Mouse (Mus musculus) yolk sac, embryonic 10.5 days (tissue): ENCODE data around the gene Tectb.
A peak's percentile ranks its signal among the peaks of the same experiment; 100 is the strongest.
"Not testable (repeated sequence)": the region's sequence is repeated elsewhere in the genome, so short reads cannot be mapped to it uniquely, and the experiment has no call there.

Source experiments
- DNase-seq: peaks from one replicate; pipeline ENCODE4 v3.0.0-alpha.2; 2017; ENCODE audit warnings: low spot score

Gene Tectb

DNA sequence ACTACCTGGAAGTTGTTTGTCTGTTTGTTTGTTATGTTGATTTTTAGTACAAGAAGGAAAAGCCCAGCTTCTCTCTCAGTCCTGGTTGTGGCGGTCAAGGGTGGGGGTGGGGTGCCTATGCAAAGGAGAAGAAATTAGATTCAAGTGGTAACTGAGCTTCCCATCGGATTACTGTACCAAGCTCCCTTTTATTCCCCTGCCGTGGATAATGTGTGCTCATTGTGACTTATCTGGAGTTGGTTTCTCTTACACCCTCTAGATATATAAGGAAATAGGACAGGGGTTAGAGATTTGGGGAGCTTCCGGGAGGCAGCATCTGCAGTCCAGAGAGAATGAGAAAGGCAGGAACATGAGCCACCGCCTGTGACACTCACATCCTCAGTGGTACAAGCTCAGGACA, at the start of gene Tectb:
TSS of gene Tectb (plus strand) at position 301 of the 400 bp plus-strand sequence.
- DNase-seq = no peak

DNA sequence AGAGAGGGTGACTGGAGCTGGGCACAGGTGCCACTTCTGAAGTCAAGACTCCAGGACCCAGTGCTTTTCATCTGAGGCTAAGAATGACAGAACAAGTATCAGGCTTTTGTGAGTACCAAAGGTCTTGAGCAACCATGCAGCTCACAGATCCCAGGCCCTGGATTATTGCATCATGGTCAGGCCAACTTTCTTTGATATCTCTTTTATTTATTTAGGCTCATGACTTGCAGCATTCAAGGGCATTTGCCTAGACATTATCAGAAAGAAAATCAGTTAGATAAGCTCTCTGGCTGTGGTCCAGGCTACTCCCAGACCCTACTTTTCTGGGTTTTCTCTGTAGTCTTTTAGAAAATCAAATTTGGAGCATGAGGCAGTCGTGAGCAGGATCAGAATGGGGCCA, 48.8 kb upstream of the Tectb start:
- DNase-seq = no peak

DNA sequence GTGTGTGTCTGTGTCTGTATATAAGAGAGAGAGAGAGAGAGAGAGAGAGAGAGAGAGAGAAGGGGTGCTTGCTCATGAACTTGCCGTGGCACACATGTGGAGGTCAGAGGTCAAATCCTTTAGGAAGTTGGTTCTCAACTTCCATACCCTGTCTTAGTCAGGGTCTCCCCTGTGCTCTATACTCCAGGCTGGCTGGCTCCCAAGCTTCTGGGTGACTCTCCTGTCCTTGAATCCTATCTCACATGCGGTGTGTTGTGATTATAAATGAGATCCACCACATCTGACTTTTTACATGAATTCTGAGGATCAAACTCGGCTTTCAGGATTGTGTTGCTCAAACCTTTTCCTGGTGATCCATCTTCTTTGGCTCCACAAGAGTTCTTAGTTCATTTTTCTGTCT, 48.1 kb upstream of the Tectb start:
- DNase-seq = no peak

DNA sequence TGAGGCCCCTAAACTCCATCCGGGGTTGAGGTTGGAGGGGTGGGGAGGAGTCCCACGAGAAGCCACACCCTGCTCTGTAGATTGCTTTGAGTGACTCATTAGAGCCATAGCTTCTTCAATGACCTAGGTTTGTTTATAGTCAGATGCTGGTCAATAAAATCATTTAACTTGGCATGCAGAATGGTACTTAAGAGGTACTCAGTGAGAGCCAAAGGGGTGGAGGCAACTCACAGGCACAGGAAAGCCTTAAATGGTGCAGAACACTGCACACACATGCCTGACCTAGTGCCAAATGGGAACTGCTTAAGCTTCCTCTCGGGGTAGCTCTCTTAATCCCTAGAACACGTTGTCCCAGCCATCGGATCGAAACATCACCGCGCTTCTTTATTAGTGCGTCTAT, 46.0 kb upstream of the Tectb start:
- no peak for DNase-seq

DNA sequence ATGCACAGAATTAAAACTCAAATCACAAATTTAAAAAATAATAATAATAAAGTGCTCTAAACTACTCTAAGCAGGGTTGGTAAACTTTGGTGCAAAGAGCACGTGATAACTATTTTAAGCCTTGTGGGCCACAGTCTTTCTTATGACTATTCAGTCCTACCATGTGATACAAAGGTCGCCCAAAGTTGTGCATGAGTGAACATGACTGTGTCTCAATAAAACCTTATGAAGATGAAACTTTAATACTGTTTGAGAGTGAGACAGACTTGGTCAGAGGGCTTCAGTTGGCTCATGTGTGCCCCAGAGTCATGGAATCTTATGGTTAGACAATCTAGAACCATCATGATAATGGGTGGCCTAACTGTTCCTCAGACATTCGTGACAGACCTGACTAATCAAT, 44.6 kb upstream of the Tectb start:
- DNase-seq = no peak

DNA sequence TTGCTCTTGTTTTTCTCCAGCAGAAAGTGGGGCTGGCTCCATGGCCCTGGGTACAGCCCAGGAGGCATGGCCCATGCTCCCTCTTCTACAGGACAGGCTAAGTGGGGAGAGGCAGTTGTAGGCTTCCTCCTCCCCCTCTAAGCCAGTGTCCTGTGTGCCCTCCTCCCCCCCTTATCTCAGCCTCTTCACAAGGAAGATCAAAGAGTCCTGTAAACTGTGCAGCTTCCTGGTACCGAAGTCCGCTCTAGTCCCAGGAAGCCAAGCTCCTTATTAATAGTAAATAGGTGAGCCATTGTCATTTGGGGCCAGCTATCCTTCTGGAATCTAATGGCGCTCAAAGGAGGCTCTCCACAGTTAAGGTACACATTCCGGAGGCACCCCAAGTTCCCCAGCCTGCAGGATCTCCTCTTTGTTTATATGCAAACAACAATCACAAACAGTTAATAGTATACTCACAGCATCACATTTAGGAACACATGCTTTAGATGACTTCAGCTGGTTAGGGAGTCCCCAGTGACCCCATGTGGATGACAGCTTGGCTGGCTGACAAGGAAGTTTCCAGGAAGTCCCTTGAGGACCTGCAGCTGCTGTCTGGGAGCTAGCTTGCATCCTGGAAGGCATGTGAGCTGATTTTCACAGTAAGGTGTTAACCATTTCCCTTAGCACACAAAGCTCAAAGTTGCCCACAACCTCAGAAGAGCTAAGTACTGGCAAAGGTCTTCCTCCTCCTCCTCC, 43.7 kb upstream of the Tectb start:
- peak; percentile 76 for DNase-seq

DNA sequence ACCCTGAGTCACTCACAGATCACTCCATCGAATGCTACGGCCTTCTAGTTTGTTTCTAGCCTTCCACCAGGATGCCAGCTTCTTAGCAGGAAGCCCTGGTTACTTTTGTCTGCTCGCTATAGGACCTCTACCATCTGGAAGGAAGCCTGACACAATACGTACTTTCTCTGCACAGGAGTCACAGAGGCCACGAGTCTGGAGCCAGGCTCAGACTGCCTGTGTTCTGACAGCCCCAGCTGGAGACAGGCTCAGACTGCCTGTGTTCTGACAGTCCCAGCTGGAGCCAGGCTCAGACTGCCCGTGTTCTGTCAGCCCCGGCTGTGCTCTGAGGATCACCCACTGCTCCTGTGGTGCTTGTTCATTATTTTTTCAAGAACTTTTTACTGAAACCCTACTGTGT, 42.6 kb upstream of the Tectb start:
- no peak for DNase-seq

DNA sequence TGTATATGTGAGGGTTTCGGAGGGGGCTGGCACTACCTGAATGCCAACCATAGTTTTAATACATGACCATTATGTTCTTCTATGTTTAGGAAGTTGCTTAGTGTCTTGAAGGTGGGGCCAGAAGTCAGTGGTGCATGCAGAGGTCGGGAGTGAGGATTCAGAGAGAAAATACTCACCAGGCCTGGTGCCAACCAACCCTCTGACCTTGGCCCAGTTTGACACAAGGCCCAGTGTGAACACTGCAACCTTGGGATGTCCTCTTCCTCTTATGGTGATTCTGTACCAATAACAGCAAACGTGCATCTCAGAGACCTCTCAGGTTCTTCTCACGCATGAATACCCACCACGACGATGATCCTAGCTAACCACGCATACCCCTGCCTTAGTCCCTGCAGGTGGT, 42.0 kb upstream of the Tectb start:
- no peak for DNase-seq

DNA sequence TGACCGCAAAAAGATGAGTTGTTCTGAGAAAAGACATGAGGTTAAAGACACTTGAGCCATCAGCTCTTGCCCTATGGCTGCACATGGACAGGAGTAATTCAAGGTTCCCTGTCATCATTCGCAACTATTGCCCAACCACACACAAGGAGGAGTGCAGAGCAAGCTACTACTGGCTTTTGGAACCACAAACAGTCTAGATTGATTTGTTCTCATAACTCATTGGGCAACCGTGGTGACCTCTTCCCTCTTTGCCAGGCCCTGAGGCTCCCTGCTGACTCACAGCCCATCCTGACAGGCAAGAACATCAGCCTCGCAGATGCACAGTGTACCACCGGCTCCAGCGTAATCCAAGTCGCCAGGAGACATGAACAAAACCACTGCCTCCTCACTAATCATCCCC, 41.2 kb upstream of the Tectb start:
- DNase-seq = no peak

DNA sequence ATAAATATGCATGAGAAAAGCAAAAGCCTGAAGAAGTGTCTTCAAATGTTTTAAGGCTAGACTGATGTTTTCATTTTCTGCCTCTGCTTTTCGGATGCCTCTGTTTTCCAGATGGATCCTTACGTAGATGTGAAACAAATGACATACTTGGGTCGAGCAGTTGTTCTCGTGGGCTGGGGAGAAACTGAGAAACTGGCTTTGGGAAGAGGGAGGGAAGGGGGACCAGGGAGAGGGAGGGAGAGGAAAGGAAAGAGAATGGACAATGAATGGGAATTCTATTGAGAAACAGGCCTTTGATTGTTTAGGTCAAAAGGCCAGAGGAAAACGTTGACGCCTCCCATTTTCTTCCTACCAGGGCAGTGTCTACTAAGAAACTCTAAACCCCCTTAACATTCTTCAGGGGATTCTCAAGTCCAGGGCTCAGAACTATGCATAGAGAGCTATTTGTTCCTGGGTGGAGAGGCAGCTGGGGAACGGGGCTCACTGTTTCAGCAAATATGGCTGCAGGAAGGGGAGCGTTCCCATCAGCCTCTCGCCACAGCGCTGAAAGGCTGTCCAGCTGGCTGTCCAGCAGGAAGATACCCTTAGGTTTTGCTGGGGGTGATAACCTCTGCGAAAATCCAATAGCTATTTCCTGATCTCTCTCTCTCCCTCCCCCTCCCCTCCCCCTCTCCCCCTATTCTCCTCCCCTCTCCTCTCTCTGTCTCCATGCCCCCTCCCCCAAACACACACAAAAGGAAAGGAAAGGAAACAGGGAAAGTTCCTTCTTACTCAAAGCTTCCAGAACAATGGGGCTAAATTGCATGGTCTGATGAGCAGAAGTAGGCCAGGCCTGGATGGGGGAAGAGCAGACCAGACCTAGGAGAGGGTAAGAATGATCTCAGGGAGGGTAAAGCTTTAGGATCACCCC, 36.9 kb upstream of the Tectb start:
- DNase-seq = peak; percentile 51

DNA sequence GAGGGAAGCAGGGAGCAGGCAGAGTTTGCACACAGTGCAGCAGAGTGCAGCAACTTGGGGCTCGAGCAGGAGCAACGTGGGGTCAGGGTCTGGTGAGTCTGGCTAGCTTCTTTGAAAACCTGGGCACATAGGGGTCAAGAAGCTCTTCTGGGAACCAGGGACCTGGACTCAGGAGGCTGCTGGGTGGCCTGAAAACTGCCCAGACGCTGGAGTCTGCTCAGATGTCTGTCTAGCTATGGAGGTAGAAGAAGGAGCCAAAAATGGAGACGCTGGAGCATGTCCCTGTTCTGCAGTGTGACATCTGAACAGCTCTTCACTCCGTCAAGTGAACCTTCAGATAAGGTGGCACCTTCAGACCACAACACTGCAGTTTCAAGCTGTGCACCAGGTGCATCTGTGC, 35.8 kb upstream of the Tectb start:
- no peak for DNase-seq

DNA sequence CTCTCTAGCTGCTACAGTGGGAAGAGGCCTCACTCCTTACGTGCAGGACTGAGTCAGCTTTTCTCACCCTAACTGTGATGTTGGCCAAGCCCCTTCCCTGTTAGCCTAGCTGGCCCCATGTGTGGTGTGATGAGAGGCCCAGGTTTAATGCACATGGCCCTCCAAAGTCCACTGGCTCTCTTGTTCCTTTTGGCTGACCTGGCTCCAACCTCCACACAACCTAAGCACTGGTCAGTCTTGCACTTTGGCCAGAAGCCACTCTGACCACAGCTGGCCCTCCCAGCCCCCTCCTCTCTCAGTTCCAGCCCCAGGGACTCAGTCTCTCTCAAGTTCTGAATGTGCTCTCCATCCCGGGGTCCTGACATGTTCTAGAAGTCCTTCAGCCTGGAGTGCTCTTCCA, 35.4 kb upstream of the Tectb start:
- DNase-seq = peak; percentile 77

DNA sequence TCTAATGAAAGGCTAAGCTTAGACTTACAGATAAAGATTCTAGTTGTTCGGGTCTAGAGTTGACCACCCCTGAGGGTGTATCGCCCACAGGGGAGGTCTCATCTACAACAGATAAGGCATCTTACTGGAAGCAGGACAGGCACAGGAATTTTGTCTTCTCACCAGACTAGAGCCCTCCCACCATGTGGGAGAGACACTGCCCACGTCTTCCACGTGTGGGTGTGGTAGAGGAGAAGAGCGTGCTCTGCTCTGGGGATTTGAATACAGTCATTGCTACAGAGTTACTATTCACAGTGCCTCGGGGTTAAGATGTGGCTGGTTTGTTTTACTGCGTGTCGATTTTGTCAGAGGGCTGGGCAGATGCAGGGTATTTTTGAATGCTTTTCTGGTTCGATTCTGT, 33.0 kb upstream of the Tectb start:
- no peak for DNase-seq

DNA sequence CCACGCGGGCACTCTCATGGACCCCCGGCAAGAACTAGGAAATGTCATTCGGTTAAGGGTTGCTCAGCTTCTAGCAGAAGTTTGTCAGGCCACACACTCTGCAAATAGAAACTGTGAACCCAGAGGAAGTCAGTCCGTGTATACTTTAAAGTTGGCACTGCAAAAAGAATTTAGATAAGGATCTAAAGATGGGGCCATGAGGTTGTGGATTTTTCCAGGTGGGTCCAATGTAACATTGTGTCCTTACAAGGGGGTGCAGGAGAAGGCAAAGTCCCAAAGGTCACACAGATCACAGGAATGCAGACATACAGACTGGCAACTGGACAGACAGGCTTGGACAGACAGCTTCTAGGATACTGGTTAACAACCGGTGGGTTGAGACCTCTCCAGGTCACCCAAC, 32.4 kb upstream of the Tectb start:
- DNase-seq = peak; percentile 60

DNA sequence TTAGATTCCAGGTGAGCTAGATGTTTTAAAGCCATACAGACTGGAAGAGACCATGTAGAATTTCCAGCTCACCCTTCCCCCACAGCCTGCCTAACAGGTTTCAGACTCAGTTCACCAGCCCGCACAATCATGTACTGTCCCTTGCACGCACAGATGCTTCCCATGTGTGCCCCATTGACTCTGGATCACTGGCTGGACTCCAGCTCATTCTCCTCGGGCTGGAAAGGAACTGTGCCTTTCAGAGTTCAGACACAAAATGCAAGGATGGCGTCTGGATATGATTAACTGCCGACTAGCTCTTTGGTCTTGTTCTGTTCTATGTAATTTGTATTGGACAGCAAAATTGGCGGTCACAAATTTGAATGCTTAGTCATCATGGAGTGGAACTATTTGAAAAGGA, 30.9 kb upstream of the Tectb start:
- no peak for DNase-seq

DNA sequence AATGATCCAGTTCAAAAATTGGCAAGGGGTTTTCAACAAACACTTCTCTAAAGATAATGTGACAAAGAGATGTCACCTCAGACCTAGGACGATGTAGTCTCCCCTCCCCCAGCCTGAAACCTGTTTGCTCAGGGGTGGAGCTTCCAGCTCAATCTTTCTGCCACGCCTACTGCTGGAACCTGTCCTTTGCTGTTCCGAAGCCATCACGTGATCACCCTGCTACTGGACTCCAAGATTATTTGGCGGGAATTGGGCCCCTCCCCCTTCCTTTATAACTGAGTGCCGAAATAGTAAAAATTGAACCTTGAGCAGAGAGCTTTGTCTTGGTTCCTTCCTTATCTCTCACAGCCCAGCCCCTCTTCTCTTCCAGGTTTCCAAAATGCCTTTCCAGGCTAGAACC, 28.3 kb upstream of the Tectb start:
- DNase-seq = not testable (repeated sequence)

DNA sequence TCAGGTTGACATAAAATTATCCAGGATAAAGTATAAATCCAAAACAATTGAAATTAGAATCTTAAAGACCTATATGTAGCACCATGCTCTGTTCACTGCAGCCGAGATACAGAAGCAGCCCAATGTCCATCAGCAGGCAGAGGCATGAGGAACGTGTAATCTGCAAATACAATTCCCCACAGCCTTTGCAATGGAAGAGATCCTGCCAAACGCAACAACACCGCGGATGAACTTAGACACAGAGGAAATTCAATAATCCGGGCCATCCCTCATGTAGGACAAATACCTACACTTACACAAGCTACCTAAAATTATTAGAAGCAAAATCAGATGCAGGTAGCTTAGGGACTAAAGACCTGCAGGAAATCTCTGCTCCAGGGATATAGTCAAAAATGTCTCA, 27.6 kb upstream of the Tectb start:
- DNase-seq = no peak

DNA sequence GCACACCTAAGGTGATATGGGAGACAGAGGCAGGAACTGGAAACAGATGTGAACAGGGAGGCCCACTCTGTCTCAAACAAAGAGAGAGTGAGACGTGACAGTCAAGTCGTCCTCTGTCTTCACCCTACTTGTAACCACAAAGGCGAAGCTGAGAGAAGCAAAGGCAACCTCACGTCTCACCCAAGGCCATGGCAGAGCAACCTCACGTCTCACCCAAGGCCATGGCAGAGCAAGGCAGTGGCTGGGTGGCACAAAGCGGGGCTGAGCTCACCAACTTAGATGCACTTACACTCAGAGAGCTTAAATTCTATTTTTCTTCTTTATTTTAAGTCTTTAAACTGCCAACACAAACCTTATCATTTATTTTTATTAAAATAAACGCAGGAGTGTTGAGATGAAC, 23.5 kb upstream of the Tectb start:
- DNase-seq = no peak

DNA sequence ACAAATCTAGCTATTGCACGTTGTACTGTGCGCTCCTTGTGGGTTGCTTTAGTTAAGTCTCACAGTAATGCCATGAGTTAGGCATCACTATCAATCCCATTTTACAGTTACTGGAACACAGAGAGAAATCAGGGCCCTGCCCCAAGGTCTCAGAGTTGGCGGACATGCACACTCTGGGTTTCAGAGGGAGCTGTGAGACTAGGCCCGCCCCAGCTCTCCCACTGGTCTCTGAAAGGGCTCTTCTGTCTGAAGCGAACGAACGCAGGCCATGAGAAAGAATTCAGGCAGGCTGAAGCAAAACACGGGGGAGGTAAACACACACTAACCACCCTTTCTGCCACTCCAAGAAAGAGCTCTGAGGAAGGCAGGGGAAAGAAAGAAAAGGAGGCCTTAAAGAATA, 21.9 kb upstream of the Tectb start:
- no peak for DNase-seq

DNA sequence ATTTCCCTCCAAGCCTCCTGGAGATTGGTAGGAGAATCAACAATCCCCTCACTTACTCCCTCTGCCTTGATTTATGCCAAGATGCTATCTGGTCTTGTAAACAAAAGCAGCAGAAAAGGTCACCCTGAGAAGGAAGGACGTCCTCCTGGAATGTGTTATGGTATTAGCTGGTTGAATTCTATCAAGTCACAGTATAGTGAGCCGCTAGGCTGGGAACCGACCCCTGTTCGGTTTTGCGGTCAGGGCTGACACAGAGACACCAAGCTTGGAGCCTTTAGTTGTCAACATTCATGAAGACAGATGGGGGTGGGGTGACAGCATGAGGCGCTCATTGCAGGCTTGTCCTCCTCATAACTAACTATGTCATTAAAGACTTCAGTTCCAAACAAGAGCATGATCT, 20.7 kb upstream of the Tectb start:
- DNase-seq = no peak

DNA sequence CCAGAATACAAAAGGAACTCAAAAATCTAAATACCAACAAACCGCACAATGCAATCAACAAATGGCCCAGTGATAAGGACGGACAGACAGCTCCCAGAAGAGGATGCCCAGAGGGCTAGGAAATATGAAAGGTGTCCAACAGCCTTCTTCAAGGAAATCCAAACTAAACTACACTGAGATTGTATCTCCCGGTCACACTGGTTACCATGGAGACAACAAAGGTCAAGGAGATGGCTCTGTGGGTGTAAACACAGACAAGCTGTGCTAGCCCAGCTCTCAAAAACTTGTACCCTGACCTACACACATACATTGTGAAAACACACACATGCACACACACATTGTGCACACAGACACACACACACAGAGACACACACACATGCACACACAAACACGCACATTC, 18.3 kb upstream of the Tectb start:
- DNase-seq = peak; percentile 24

DNA sequence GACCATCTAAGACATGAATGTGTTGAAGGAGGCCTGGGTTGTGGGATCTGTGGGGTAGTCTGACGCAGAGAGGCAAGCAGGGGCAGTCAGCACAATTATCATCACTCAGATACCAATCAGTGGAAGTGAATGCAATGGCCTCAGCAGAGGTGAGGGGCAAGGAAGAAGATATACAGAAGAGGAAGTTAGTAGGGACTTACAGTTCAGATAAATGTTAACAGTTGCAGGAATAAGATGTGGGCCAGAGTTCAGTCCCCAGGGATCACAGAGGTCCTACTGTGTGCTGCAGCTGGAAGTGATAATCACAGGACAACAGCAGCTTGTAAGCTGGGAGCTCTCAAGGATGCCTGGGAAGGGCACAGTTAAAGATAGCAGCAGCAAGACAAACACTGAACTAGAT, 16.4 kb upstream of the Tectb start:
- no peak for DNase-seq

DNA sequence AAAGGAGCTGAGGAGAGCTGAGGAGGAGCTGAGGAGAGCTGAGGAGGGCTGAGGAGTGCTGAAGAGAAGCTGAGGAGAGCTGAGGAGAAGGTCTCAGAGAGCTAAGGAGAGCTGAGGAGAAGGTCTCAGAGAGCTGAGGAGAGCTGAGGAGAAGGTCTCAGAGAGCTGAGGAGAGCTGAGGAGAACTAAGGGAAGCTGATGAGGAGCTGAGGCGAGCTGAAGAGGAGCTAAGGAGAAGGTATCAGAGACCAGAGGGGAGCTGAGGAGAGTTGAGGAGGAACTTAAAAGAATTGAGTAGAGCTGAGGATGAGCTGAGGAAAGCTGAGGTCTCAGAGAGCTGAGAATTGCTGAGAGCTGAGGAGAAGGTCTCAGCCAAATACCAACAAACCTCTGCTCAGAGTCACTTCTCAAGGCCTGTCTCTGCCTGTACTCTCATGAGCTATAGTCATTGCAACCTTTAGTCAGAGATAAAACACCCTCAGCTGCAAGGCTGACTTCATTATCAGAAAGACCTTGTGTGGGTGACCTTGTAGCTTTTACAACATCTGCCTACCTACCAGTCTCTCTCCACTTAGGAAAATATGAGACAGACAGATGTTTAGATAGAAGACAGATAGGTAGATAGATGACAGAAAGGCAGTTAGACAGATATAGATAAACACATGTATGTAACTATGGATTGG, 15.2 kb upstream of the Tectb start:
- DNase-seq = no peak
